Mouse (Mus musculus) ES-Bruce4 (cell line): ENCODE measurements around the gene Mrtfb. TPM values are rescaled to one million over a fixed set of nuclear protein-coding genes. Genes with fewer than 3 reads are reported as not detected.

Experiments
- H3K27ac ChIP-seq: 2 replicates; pipeline ENCODE4 v1.5.1; 2012; ENCODE audit warnings: low read length, inconsistent platforms; ENCODE audit not compliant: insufficient read depth
- H3K27me3 ChIP-seq: 2 replicates; pipeline ENCODE4 v1.6.1; 2012; ENCODE audit warnings: mild to moderate bottlenecking, low read length, inconsistent platforms; ENCODE audit not compliant: control insufficient read depth, poor library complexity, insufficient read depth, severe bottlenecking
- H3K36me3 ChIP-seq: 2 replicates; pipeline ENCODE4 v1.6.1; 2012; ENCODE audit warnings: inconsistent platforms, mild to moderate bottlenecking, low read length, moderate library complexity; ENCODE audit not compliant: control insufficient read depth, poor library complexity, insufficient read depth, severe bottlenecking
- H3K4me1 ChIP-seq: one replicate; pipeline ENCODE4 v1.8.1; 2011; ENCODE audit warnings: low read length; ENCODE audit not compliant: control insufficient read depth, insufficient read depth
- H3K4me3 ChIP-seq: 2 replicates; pipeline ENCODE4 v1.5.1; 2011; ENCODE audit warnings: low read depth, mild to moderate bottlenecking, low read length
- H3K9ac ChIP-seq: 2 replicates; pipeline ENCODE4 v1.6.1; 2012; ENCODE audit warnings: low read depth, mild to moderate bottlenecking, inconsistent platforms; ENCODE audit not compliant: poor library complexity, severe bottlenecking
- H3K9me3 ChIP-seq: replicated peaks from 2 replicates; pipeline ENCODE4 v1.6.1; 2012; ENCODE audit warnings: mild to moderate bottlenecking, low read length, inconsistent platforms; ENCODE audit not compliant: control insufficient read depth, poor library complexity, insufficient read depth, severe bottlenecking
- CTCF ChIP-seq: IDR thresholded peaks from one replicate; pipeline ENCODE4 v1.8.1; 2011; ENCODE audit warnings: low read depth, low read length
- EP300 ChIP-seq: IDR thresholded peaks from 2 replicates; pipeline ENCODE4 v1.6.1; 2011; ENCODE audit warnings: low read depth, low read length; ENCODE audit not compliant: insufficient read depth
- POLR2A ChIP-seq: IDR thresholded peaks from one replicate; pipeline ENCODE4 v1.8.1; 2011; ENCODE audit warnings: low read length; ENCODE audit not compliant: insufficient read depth
- polyA plus RNA-seq: library from polyadenylated mRNA; stranded (reverse); fragments of >200 nt; gene quantifications from 2 replicates; pipeline ENCODE4 v1.2.4, GENCODE M21; 2011; ENCODE audit warnings: low read depth; ENCODE audit not compliant: missing spikeins, insufficient read depth, insufficient read length

Gene Mrtfb
- polyA plus RNA-seq, 1 experiment, result 20.7 TPM

- Histone ChIP-seq H3K4me3 (no peak overlapping the region), H3K36me3 (no peaks in the 10 kb centered on the region), H3K27ac (no peak overlapping the region), H3K27me3 (peaks cover 7% of the 10 kb centered on the region; the same call in 1 of the 2 replicates), H3K9me3 (no peaks in the 10 kb centered on the region), H3K9ac (no peak overlapping the region), H3K4me1 (no peaks in the 10 kb centered on the region)
- TF ChIP-seq CTCF (no peak), EP300 (no peak), POLR2A (no peak)
These were observed 187.5 kb downstream of the Mrtfb start for GRCm38 (mm10) chr16:13443764-13444163.

DNA sequence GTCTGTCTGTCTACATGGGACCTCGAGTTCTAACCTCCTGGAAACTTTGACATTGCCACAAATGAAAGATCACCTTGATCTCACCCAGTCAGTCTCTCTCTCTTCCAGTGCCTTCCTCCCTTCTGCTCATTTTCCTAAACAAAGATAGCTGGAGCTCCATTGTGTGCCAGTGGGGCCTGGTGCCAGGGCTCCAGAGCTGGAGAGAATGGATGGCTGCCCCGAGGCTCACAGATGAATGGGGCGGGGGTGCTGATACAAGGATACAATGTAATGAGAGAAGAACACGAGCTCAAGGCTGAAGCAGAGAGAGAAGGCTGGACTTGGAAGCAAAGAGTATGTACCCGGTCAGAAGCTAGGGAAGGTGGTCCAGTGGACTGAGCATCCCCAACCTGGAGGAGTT, 189.2 kb downstream of the Mrtfb start:
- no peaks in the 10 kb centered on the region for H3K4me1 ChIP-seq
- H3K9me3 ChIP-seq, result no peaks in the 10 kb centered on the region
- no peak overlapping the region for H3K9ac ChIP-seq
- H3K27ac ChIP-seq, result no peak overlapping the region
- TF ChIP-seq EP300 (no peak), POLR2A (no peak), CTCF (no peak)
- H3K36me3 ChIP-seq, result no peaks in the 10 kb centered on the region
- H3K4me3 ChIP-seq, result no peak overlapping the region
- peaks cover 7% of the 10 kb centered on the region; the same call in 1 of the 2 replicates for H3K27me3 ChIP-seq

GRCm38 (mm10) chr16:13446488-13446887, 190.2 kb downstream of the Mrtfb start:
- no peak overlapping the region for H3K9ac ChIP-seq
- H3K27me3 ChIP-seq, result peaks cover 7% of the 10 kb centered on the region; the same call in 1 of the 2 replicates
- no peaks in the 10 kb centered on the region for H3K36me3 ChIP-seq
- H3K4me3 ChIP-seq, result no peak overlapping the region
- H3K9me3 ChIP-seq, result no peaks in the 10 kb centered on the region
- no peaks in the 10 kb centered on the region for H3K4me1 ChIP-seq
- no peak overlapping the region for H3K27ac ChIP-seq
- no peak for TF ChIP-seq CTCF
- no peak for TF ChIP-seq EP300
- TF ChIP-seq POLR2A, result no peak

DNA sequence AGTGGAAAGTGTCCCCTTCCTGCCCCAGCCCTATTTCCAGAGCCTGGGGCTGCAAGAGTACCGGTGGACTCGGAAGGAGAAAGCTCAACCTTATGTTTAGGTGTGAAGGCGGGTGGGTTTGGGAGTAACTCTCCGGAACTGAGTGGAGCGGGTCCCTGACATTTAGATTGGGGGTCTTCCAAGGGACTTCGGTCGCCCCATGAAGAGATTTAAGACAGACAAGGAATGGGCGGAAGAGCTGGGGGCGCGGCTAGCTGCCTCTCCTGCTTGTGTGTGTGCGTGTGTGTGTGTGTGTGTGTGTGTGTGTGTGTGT, 190.6 kb downstream of the Mrtfb start:
- Histone ChIP-seq H3K27ac (no peak overlapping the region), H3K4me3 (peak overlapping the region; percentile 67), H3K9ac (peak overlapping the region; percentile 59), H3K9me3 (no peaks in the 10 kb centered on the region), H3K27me3 (peaks cover 7% of the 10 kb centered on the region; the same call in 1 of the 2 replicates), H3K36me3 (no peaks in the 10 kb centered on the region), H3K4me1 (no peaks in the 10 kb centered on the region)
- TF ChIP-seq POLR2A (no peak), CTCF (no peak), EP300 (no peak)

DNA sequence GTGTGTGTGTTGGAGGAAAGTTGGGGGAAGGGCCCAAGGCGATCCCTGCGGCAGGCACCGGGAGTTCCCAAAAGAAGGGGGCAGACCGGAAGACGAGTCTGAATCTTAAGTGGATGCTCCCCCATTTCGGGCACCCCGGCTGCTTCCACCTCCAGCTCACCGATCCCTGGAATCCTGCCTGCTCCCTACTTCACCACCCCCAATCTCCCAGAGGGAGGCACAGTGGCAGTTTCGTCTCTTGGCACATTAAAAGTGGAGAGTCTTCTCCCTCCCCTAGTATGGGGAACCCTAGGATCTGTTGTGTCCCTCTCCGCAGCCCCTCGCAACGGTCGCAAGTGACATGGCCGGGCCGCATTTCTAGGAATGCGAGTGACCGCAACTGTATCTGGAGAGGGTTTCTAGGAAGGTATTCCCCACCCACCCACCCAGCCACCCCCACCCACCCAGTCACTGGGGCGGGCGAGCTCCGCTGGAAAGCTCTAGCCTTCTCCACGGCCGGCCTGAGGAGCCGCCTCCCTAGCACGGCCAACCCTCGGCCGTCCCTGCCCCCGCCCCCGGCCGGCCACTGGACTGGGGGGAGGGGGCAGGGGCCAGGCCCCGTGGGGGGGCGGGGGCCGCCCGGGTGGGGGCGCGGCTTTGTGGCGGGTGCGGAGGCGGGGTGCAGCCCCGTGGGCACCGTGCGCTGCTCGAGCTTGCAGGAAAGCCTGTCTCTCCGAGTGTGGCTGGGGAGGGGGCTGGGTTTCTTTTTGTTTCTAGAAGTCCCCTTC, 191.2 kb downstream of the Mrtfb start:
- Histone ChIP-seq H3K9ac (peak overlapping the region; percentile 59), H3K4me3 (peak overlapping the region; percentile 67), H3K36me3 (no peaks in the 10 kb centered on the region), H3K27ac (no peak overlapping the region), H3K27me3 (peaks cover 7% of the 10 kb centered on the region; the same call in 1 of the 2 replicates), H3K4me1 (no peaks in the 10 kb centered on the region), H3K9me3 (no peaks in the 10 kb centered on the region)
- TF ChIP-seq POLR2A, result no peak
- TF ChIP-seq CTCF, result no peak
- TF ChIP-seq EP300, result no peak

- H3K27ac ChIP-seq, result no peak overlapping the region
These were observed 191.9 kb downstream of the Mrtfb start for GRCm38 (mm10) chr16:13448051-13448705.

More at GRCm38 (mm10) chr16:13448051-13448705, 191.9 kb downstream of the Mrtfb start:
- Histone ChIP-seq H3K27me3 (peaks cover 7% of the 10 kb centered on the region; the same call in 1 of the 2 replicates), H3K9me3 (no peaks in the 10 kb centered on the region), H3K36me3 (no peaks in the 10 kb centered on the region), H3K4me3 (peak overlapping the region; percentile 65), H3K4me1 (no peaks in the 10 kb centered on the region), H3K9ac (peak overlapping the region; percentile 59)
- TF ChIP-seq POLR2A, result no peak
- TF ChIP-seq CTCF, result no peak
- TF ChIP-seq EP300, result no peak
